Mouse (Mus musculus): ENCODE results near the gene Golph3.

GRCm38 (mm10) chr15:12321091-12321787, at the start of gene Golph3:
- peak; percentile 62; the same call in 1 of the 2 replicates for TF ChIP-seq POLR2A (IDR thresholded peaks at IDR 0.05; ENCODE audit: extremely low read depth, insufficient read depth, low read length)
- no peak for TF ChIP-seq CTCF (IDR thresholded peaks at IDR 0.05; ENCODE audit: extremely low read depth, insufficient read depth, low read length)

Data from cortical plate, adult 2 months (tissue).